Mouse (Mus musculus) stomach, adult 2 months (tissue): ENCODE results near the gene Kdf1. TPM values are rescaled to one million over a fixed set of nuclear protein-coding genes. Genes with fewer than 3 reads are reported as not detected.

Experiments
- polyA plus RNA-seq: library from polyadenylated mRNA; depleted of rRNA; stranded (reverse); fragments of >200 nt; gene quantifications from 2 replicates; pipeline ENCODE4 v1.2.3, GENCODE M21; 2012; rRNA removed

The Kdf1 gene
- polyA plus RNA-seq, result 33.3 and 37.0 TPM in 2 replicates

GRCm38 (mm10) chr4:133518601-133519368, at the start of gene Kdf1:
Gene Kdf1 (plus strand): TSS chr4:133518963.

DNA sequence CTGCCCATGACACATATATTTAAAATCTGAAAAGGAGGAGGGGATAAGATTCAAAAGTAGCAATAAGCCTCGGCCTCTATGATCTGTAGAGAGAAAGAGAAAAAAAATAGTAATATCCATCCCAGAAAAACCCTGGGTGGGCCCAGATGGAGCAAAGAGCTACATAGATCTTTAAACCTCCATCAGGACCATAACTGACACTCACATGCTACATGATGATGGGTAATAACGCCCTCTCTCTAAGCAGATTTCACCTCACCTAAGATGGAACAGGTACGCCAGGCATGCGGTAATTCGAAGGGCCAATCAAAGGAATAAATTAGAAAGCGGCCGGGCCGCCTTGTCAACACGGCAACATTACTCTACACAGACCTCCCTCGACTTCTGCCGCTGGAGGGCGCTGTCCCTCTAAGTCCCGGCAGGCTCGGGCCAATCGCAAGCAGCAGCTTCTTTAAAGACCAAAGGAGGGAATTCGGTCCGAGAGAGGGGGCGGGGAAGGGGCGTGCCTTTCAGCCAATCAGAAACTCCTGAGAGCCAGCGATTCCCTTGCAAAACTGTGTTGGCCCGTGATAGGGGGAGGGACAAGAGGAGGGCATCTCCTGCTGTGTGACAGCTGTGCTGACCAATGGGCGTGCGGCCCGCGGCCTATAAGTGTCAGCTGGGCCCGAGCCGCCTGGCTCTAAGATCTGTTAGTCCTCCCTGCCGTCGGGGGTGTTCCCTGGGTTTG, 39.1 kb upstream of the Kdf1 start, which contains the start of gene Tent5b:
TSS of gene Tent5b (plus strand) at position 675 of the 727 bp plus-strand sequence.

DNA sequence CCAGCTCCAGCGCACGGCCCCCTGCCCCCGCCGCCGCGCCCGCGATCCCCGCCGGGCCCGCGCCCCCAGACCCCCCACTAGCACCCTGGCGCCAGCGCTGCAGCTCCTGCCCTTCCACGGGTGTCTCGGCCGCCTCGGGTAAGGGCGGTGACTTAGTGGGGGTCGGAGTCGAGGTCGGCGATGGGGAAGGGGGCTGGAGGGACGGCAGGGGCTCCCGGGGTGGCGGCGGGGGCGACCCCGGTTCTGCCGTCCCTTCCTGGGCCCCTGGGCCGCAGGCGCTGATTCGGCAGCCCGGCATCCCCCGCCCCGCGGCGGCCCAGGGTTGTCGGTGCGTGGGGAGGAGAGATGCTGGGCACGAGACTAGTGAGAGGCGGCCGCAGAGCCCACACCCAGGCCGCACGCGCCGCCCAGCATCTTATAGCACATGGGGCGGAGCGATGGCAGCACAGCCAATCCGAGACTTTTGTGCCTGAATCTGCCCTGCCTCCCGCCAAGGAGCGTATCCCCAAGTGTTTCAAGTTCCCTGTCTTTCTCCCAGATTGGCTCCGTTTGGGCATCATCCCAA, 20.5 kb upstream of the Kdf1 start, which contains the start of gene Trnp1:
TSS of gene Trnp1 (minus strand) at position 391 of the 565 bp plus-strand sequence.

GRCm38 (mm10) chr4:133545272-133546231, 26.8 kb downstream of the Kdf1 start, which contains the start of gene Nudc:
Gene Nudc (minus strand): TSS chr4:133545996.

DNA sequence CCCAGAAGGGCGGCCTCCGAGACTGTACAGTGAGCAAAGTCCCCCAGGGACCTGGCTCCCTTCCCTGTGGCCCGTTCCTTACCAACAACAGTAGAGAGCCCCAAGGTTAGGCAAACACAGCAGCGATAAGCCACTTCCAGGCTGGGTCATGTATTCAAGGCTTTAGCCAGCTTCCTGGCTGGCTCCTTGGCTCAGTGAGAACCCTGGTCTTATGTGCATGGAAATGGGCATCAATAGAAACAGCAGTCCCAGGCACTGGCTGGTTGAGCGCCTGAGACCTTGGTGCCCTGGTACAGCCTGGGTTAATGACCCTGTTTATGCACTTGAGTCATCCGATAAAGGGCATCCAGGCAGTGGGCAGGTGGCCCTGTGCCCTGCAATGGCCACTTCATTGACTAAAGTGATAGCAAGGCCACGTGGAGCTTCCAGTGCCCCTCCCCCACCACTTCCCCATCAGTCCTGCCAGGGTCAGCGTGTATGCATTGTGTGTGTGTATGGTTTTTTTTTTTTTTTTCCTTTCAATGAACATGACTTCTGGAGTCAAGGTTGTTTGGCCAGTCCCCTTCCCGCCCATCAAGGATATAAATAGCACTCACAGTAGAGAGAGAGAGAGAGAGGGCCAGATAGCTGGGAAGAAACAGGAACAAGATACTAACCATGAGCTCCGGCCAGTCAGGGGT, 34.1 kb downstream of the Kdf1 start, which contains the start of gene Nr0b2:
TSS of gene Nr0b2 (plus strand) at position 609 of the 680 bp plus-strand sequence.

DNA sequence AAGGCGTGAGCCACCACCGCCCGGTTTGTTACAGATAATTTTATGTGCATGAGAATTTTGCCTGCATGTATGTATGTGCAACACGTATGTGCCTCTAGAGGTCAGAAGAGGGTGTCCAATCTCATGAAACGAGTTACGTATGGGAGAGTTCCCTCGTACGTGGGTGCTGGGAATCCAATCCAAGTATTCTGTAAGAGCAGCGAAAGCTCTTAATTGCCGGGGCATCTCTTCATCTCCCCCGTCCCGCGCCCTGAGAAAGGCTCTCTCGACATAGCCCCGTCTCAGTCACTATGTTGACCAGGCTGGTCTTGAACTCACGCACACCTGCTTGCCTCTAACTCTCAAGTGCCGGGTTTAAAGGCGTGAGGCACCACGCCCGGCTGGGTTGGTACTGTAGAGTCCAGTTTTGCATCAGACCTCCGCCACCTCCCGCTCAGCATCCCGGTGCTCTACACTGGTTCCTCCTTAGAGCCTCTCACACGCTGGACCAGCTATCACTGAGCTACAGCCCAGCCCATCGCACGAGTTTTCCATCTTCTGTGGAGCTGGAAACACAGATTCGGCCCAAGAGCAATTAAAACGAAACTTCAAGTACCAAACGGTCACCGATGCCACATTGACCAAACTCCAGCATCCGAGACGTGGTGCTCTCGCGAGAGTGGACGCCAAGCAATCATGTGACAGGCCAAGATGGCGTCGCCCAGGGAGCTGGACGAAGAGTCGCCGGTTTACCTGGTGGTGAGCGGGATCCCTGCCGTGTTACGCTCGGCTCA, 55.5 kb downstream of the Kdf1 start, which contains the start of gene Gpatch3:
TSS of gene Gpatch3 (plus strand) at position 676 of the 773 bp plus-strand sequence.

Other genes with a start within 250 kb of the Kdf1 start
- 29.8 and 32.1 TPM in 2 replicates for gene Tmem222, start 241.2 kb upstream of the Kdf1 start, polyA plus RNA-seq
- gene Wdtc1, start 165.5 kb upstream of the Kdf1 start, polyA plus RNA-seq, result 25.4 and 25.7 TPM in 2 replicates
- 114 and 144 TPM in 2 replicates for gene Slc9a1, start 149.3 kb upstream of the Kdf1 start, polyA plus RNA-seq
- 15.0 and 35.0 TPM in 2 replicates for gene Tent5b, start 38.8 kb upstream of the Kdf1 start, polyA plus RNA-seq
- gene Trnp1, start 20.4 kb upstream of the Kdf1 start, polyA plus RNA-seq, result 9.6 and 21.2 TPM in 2 replicates
- gene Nudc, start 27.0 kb downstream of the Kdf1 start, polyA plus RNA-seq, result 10.3 TPM in 2 replicates
- 14.8 and 32.2 TPM in 2 replicates for gene Nr0b2, start 34.4 kb downstream of the Kdf1 start, polyA plus RNA-seq
- 3.0 and 4.2 TPM in 2 replicates for gene Gpatch3, start 55.8 kb downstream of the Kdf1 start, polyA plus RNA-seq
- gene Gpn2, start 65.4 kb downstream of the Kdf1 start, polyA plus RNA-seq, result 26.8 and 39.3 TPM in 2 replicates
- 216 and 251 TPM in 2 replicates for gene Sfn, start 83.2 kb downstream of the Kdf1 start, polyA plus RNA-seq
- 16.2 and 20.2 TPM in 2 replicates for gene Zdhhc18, start 131.2 kb downstream of the Kdf1 start, polyA plus RNA-seq
- gene Pigv, start 153.7 kb downstream of the Kdf1 start, polyA plus RNA-seq, result 5.0 and 5.5 TPM in 2 replicates
- 16.7 and 22.6 TPM in 2 replicates for gene Arid1a, start 237.8 kb downstream of the Kdf1 start, polyA plus RNA-seq